In genomic region chr6:100800497-100800955, GRCm38 (mm10) we compare ENCODE assay signal across 9 mouse cellular contexts. TPM values are rescaled to one million over a fixed set of nuclear protein-coding genes. Genes with fewer than 3 reads are reported as not detected.
DNase-seq lines count a peak whose midpoint lies in the region; ATAC-seq and TF ChIP-seq lines count a peak whose summit lies in the region.
"Had no signal": no experiment of that assay in that cellular context is flagged by ENCODE, and none has a peak within 500 bp of the region (broad histone marks: within the 10 kb centered on the region; RNA-seq: fewer than 3 reads in every experiment).

No protein-coding gene starts in this region.

- DNase-seq in spleen, adult 18-20 months, result peak; percentile 17
- DNase-seq in spleen, postnatal 14 days (ENCODE audit: low spot score in 2 of 2), result no peak
- DNase-seq in adrenal gland, postnatal 4 days (ENCODE audit: low spot score in 2 of 2), result peak; percentile 11 to 15
- peak; percentile 64 for DNase-seq in layer of hippocampus, adult 9-11 months
- DNase-seq in midbrain, embryonic 10.5 days (ENCODE audit: low spot score), result no peak
- DNase-seq in hindbrain, embryonic 11.5 days (ENCODE audit: low spot score), result no peak

- no peaks in the 10 kb centered on the region for H3K27me3 ChIP-seq in myocyte (ENCODE audit: control insufficient read depth, insufficient read depth, insufficient read length)
- H3K27me3 ChIP-seq in midbrain, embryonic 10.5 days (ENCODE audit: low read depth, poor library complexity, severe bottlenecking), result no peaks in the 10 kb centered on the region
- no peaks in the 10 kb centered on the region for H3K27me3 ChIP-seq in hindbrain, embryonic 11.5 days (ENCODE audit: control insufficient read depth, insufficient read depth, low read length)

- WGBS in midbrain, embryonic 10.5 days, result 87% methylated on average over 10 of the region's 10 CpGs
- WGBS in hindbrain, embryonic 11.5 days, result 77% methylated on average over 10 of the region's 10 CpGs

- H3K79me2 ChIP-seq in myocyte (ENCODE audit: control insufficient read depth, insufficient read depth), result no peaks in the 10 kb centered on the region

- peak; percentile 92 for ATAC-seq in granulocyte monocyte progenitor cell, adult 5-6 weeks (replicated peaks; ENCODE audit: poor library complexity, severe bottlenecking)
- no peak for ATAC-seq in hindbrain, embryonic 11.5 days (ENCODE audit: low FRiP score)

- peak overlapping the region; percentile 74 for H3K4me2 ChIP-seq in myocyte (ENCODE audit: low read depth)
- H3K4me2 ChIP-seq in hindbrain, embryonic 11.5 days (replicated peaks; ENCODE audit: low read depth, low read length), result no peak overlapping the region

- H3K36me3 ChIP-seq in myocyte (ENCODE audit: control insufficient read depth, insufficient read depth), result no peaks in the 10 kb centered on the region
- no peaks in the 10 kb centered on the region for H3K36me3 ChIP-seq in midbrain, embryonic 10.5 days
- no peaks in the 10 kb centered on the region for H3K36me3 ChIP-seq in hindbrain, embryonic 11.5 days (ENCODE audit: control insufficient read depth, insufficient read depth, low read length)

- H3K4me3 ChIP-seq in myocyte, result no peak overlapping the region
- H3K4me3 ChIP-seq in midbrain, embryonic 10.5 days, result no peak overlapping the region
- H3K4me3 ChIP-seq in hindbrain, embryonic 11.5 days (ENCODE audit: low read depth, low read length), result no peak overlapping the region

- H3K9me3 ChIP-seq in midbrain, embryonic 10.5 days (replicated peaks), result no peaks in the 10 kb centered on the region
- no peaks in the 10 kb centered on the region for H3K9me3 ChIP-seq in hindbrain, embryonic 11.5 days (ENCODE audit: control insufficient read depth, low read length)

- no peak for TF ChIP-seq POLR2A in myocyte (IDR thresholded peaks at IDR 0.05; ENCODE audit: insufficient read length, low read depth)

- no peak overlapping the region for H3K27ac ChIP-seq in midbrain, embryonic 10.5 days (replicated peaks)
- H3K27ac ChIP-seq in hindbrain, embryonic 11.5 days (ENCODE audit: low read depth, low read length), result no peak overlapping the region
- H3K27ac ChIP-seq: liver, embryonic 14.5 days had no signal

- H3K4me1 ChIP-seq in midbrain, embryonic 10.5 days, result no peaks in the 10 kb centered on the region
- H3K4me1 ChIP-seq in hindbrain, embryonic 11.5 days (replicated peaks; ENCODE audit: control insufficient read depth, insufficient read depth, low read length), result no peaks in the 10 kb centered on the region

- no peak overlapping the region for H3ac ChIP-seq in myocyte (ENCODE audit: control insufficient read depth, insufficient read length)

- H3K9ac ChIP-seq in hindbrain, embryonic 11.5 days (ENCODE audit: low read depth, low read length), result no peak overlapping the region
- H3K9ac ChIP-seq: liver, embryonic 14.5 days had no signal

TF ChIP-seq in myocyte, 11 proteins besides CTCF, POLR2A, EP300 and RAD21:
- TF ChIP-seq TCF12 (IDR thresholded peaks at IDR 0.05; ENCODE audit: insufficient read depth, poor library complexity, severe bottlenecking) (no peak), E2F4 (IDR thresholded peaks at IDR 0.05; ENCODE audit: insufficient read depth) (no peak), SRF (IDR thresholded peaks at IDR 0.05; ENCODE audit: control insufficient read depth, insufficient read length, low read depth) (peak; percentile 7), MYOD1 (IDR thresholded peaks at IDR 0.05; ENCODE audit: control insufficient read depth in 1 of 3, insufficient read length in 2 of 3, low read depth in 2 of 3) (peak in 1 of 3 experiments; percentile 29), REST (IDR thresholded peaks at IDR 0.05; ENCODE audit: insufficient read depth, insufficient read length) (no peak), TCF3 (IDR thresholded peaks at IDR 0.05; ENCODE audit: insufficient read length, low read depth) (no peak), MYOG (IDR thresholded peaks at IDR 0.05; ENCODE audit: control insufficient read depth in 1 of 3, insufficient read depth in 1 of 3, insufficient read length in 2 of 3, low read depth in 2 of 3) (peak in 1 of 3 experiments; percentile 37), CEBPB (IDR thresholded peaks at IDR 0.05; ENCODE audit: insufficient read depth, poor library complexity, severe bottlenecking) (peak; percentile 100), POLR2AphosphoS2 (IDR thresholded peaks at IDR 0.05; ENCODE audit: insufficient read length, low read depth) (no peak), USF1 (IDR thresholded peaks at IDR 0.05; ENCODE audit: low read depth) (peak; percentile 64), MAX (IDR thresholded peaks at IDR 0.05; ENCODE audit: low read depth) (peak; percentile 73)

RNA-seq across cellular contexts. Expression of gene Ppp4r2, which starts 32.9 kb away (rescaled TPM):
- total RNA-seq in adrenal gland, postnatal 4 days (2021), result 10 to 100 TPM; 69.7 to 74.9 TPM
- total RNA-seq in granulocyte monocyte progenitor cell, adult 5-6 weeks (2014; fragmentation: Nextera tagmentation), result 36.4 and 46.1 TPM in 2 replicates
- total RNA-seq in granulocyte monocyte progenitor cell, adult 5-6 weeks (2017), result 67.6 and 81.8 TPM in 2 replicates
- 19.1 TPM for polyA plus RNA-seq in myocyte (2012; fragmentation: generic; extraction: Trizol)
- 22.7 and 23.0 TPM in 2 replicates for polyA plus RNA-seq in midbrain, embryonic 10.5 days (2016; fragmentation: Nextera tagmentation; extraction: Ambion mirVana)
- 39.9 and 46.7 TPM in 2 replicates for polyA plus RNA-seq in hindbrain, embryonic 11.5 days (2014; fragmentation: Nextera tagmentation; extraction: Ambion mirVana)

Comparison
In these comparisons a context has a peak if more than half of its experiments do, and no peak if none do; other contexts are left out.
1. DNase-seq: peak in spleen, adult 18-20 months (2 of 2), adrenal gland, postnatal 4 days (2 of 2) and layer of hippocampus, adult 9-11 months (single experiment); none in spleen, postnatal 14 days (0 of 2), midbrain, embryonic 10.5 days (single experiment) and hindbrain, embryonic 11.5 days (single experiment).